Mouse (Mus musculus) frontal cortex, postnatal 36 days (tissue): ENCODE data around the gene Copz1.

Experiments
- DNase-seq, 2 experiments: peaks; one replicate each; pipeline ENCODE4 v3.0.0; 2022; ENCODE audit warnings: low spot score in 2 of 2

The Copz1 gene

DNA sequence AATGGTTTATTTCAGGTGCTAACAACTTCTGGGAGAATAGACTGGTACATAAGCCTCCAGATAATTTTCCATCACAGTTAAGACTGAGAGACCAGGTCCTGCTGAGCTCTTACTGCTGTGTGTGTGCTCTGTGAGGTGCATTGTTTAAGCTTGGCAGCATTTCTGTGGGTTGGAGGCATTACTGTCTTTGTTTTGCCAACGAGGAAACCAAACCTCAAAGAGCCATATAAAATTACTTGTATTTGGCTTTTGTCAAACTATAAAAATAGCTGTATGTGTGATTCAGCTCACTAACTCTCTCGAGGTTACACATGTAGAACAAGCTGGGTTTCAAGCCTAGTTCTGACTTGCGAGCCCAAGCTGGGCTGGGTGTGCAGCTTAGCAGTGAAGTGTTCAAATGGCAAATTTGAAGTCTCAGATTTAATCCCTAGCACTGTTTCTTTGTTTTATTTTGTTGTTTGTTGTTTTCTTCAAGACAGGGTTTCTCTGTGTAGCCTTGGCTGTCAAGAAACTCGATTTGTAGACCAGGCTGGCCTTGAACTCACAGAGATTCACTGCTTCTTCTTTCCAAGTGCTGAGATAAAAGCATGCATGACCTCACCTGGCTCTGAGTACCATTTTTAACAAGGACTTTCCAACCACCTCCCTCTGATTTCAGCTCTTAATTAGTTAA is 20.3 kb downstream of the Copz1 start:
- DNase-seq: no peak

- DNase-seq: no peak
Observed at GRCm38 (mm10) chr15:103293375-103293774, 20.9 kb downstream of the Copz1 start.

DNA sequence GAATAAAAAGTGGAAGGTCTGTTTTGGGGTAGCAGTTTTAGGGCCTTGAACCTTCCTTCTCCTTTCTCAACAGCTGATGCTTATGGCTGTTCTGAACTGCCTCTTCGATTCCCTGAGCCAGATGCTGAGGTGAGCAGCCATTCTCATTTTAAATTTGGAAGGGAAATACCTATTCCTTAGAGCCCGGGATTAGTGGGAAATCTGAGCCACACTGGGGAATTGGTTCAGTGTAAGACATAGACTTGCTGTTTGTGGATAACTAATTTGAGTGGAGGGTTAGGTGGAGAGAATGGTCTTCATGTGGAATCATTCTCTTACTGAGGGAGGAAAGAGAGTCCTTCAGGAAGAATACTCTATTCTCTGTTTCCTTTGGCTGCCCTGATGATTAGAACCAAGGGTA is 22.1 kb downstream of the Copz1 start:
- no peak for DNase-seq

GRCm38 (mm10) chr15:103295851-103296250 is 23.3 kb downstream of the Copz1 start:
- no peak for DNase-seq

- no peak for DNase-seq
Observed at GRCm38 (mm10) chr15:103297313-103297712, 24.8 kb downstream of the Copz1 start.

DNA sequence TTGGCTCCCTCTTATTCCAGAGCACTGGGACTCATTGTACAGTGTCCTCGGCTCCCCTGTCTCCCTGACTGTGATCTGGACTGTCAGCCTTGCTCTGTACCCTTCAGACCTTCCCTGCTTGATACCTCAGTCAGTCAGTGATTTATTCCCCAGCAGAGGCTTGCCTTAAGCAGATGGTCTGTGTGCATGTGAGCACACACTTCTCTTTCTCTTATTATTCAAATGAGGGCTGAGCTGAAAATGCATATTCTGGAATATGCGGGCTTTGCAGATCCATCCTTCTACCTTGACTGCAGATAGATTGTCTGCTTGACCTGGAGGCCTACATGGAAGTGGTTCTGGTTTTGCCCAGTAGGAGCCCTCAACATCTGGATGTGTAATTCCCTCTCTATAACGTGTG is 25.5 kb downstream of the Copz1 start:
- DNase-seq: no peak

DNA sequence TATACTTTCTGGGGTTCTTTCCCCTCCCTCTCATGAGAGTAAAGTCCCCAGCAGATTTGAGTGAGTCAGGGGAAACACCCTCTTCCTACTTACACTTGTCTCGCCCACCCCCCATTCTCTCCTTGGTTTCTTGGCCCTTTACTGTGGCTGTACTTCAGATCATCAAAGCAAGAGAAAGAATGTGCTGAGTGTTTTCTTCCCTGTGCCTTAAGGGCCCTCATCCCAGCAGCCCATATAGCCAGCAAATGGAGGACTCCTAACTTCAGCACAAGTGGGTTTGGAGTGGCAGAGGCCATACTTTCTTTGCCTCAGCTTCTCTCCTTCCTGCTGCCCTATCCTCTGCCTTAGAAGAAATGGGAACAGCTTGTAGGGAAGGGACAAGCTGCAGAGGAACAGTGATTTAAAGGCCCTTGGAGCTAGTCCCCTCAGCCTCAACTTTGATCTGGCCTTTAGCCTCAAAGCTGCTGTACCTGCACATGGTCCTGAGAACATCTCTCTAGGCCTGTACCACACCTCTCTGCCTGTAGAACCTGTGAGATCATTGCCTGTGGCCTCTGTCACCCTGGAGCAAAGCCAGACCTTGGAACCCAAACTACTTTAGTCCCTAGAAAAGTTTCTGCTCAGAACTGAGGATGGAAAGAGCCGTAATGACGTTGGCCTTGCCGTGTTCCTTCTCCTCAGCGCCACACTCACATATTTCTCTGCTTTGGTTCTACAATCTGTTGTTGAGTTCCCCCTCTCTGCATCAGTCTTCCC is 26.5 kb downstream of the Copz1 start:
- no peak for DNase-seq

- no peak for DNase-seq
Observed at GRCm38 (mm10) chr15:103299644-103300043, 27.1 kb downstream of the Copz1 start.

DNA sequence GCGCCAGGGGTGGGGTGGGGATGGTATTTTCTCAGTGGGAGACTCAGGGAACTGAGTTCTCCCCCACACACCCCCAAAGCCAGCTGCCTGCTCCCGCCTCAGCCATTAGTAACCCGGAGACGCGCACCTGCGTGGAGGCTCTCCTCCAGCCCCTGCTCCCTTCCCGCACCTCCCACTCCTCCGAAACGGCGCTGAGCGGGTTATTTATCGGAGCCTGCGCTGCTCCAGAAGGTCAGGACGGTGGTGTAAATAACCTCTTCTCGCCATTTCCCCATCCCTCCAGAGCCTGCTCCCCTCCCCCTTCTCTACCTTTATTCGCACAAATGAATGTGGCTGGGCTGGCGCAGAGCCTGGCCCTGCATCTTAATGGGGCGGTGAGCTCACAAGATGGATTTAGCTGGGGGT is 27.6 kb downstream of the Copz1 start:
- DNase-seq: no peak

DNA sequence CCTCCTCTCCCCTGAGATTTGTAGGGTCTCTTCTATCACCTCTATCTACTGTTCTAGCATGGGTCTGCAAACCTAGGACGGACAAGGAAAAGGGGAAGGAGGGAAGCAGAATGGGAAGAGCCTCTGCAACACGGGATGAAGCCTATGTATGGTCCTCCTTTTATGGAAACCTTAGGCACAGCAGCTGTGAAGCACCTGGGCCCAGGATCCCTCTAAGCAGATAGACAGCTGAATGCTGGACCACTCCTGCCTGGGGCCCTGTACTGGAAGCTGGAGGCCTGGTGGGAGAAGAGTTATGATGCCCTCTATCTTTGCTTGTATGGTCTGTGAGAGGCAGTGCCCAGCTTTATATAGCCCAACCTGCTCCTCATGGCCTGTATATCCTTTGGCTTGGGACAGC is 28.0 kb downstream of the Copz1 start:
- no peak for DNase-seq

GRCm38 (mm10) chr15:103301046-103301445 is 28.5 kb downstream of the Copz1 start:
- DNase-seq: no peak

- no peak for DNase-seq
Observed at GRCm38 (mm10) chr15:103301547-103302340, 29.2 kb downstream of the Copz1 start.

GRCm38 (mm10) chr15:103302341-103303021 is 30.0 kb downstream of the Copz1 start:
- no peak for DNase-seq

- no peak for DNase-seq
Observed at GRCm38 (mm10) chr15:103303916-103304615, 31.6 kb downstream of the Copz1 start.

- DNase-seq: no peak
Observed at GRCm38 (mm10) chr15:103304616-103304969, 32.1 kb downstream of the Copz1 start.

GRCm38 (mm10) chr15:103305070-103305678 is 32.7 kb downstream of the Copz1 start:
- peak; percentile 95 to 98 for DNase-seq

GRCm38 (mm10) chr15:103305792-103306645 is 33.5 kb downstream of the Copz1 start:
- DNase-seq: no peak

DNA sequence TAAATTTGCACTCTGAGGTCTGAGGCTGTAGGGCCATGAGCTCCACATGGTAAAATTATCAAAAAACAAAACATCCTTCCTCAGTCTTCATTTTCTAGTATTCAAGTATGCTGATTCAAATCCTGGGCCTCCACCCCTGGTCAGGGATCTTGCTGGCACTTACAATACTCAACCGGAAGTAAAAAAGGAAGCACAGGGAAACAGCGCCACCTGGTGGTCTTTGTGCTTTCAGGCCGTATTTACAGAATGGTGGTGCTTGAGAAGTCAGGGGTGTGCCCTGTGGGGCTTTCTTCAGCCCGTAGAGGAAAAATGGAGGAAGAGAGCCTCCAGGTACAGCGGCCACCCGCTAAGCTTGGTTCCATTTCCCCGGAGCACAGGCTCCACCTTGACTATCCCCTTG is 34.6 kb downstream of the Copz1 start:
- DNase-seq: peak; percentile 94 to 97

GRCm38 (mm10) chr15:103308056-103308875 is 35.8 kb downstream of the Copz1 start:
- no peak for DNase-seq
